Comparison of ENCODE assay signal across 21 mouse cellular contexts in genomic region chr9:26681516-26681915, GRCm38 (mm10). TPM values are rescaled to one million over a fixed set of nuclear protein-coding genes. Genes with fewer than 3 reads are reported as not detected.
DNase-seq lines count a peak whose midpoint lies in the region; ATAC-seq and TF ChIP-seq lines count a peak whose summit lies in the region.
"Had no signal": no experiment of that assay in that cellular context is flagged by ENCODE, and none has a peak within 500 bp of the region (broad histone marks: within the 10 kb centered on the region; RNA-seq: fewer than 3 reads in every experiment).

No protein-coding gene starts in this region.

- H3K36me3 ChIP-seq in forebrain, embryonic 14.5 days (ENCODE audit: control insufficient read depth, insufficient read depth, low read length) = no peaks in the 10 kb centered on the region
- H3K36me3 ChIP-seq in forebrain, embryonic 16.5 days (ENCODE audit: control insufficient read depth, insufficient read depth) = no peaks in the 10 kb centered on the region
- no peaks in the 10 kb centered on the region for H3K36me3 ChIP-seq in liver, postnatal 0 days (replicated peaks; ENCODE audit: insufficient read depth, low read length)
- H3K36me3 ChIP-seq: hindbrain, embryonic 15.5 days; midbrain, embryonic 10.5 days; neural tube, embryonic 15.5 days had no signal

- no peak for TF ChIP-seq EP300 in liver, postnatal 0 days (IDR thresholded peaks at IDR 0.05; ENCODE audit: low read depth)

- no peaks in the 10 kb centered on the region for H3K27me3 ChIP-seq in forebrain, embryonic 14.5 days (replicated peaks; ENCODE audit: control insufficient read depth, insufficient read depth, low read length)
- H3K27me3 ChIP-seq in forebrain, embryonic 16.5 days (replicated peaks; ENCODE audit: control insufficient read depth, insufficient read depth, low read length) = no peaks in the 10 kb centered on the region
- H3K27me3 ChIP-seq in liver, postnatal 0 days (ENCODE audit: insufficient read depth, low read length) = no peaks in the 10 kb centered on the region
- H3K27me3 ChIP-seq: forebrain, embryonic 13.5 days; hindbrain, embryonic 15.5 days; neural tube, embryonic 15.5 days had no signal

- no peak for TF ChIP-seq CTCF in liver, postnatal 0 days (IDR thresholded peaks at IDR 0.05; ENCODE audit: low read depth)

- no peak overlapping the region for H3K27ac ChIP-seq in forebrain, embryonic 14.5 days (ENCODE audit: low read depth, low read length)
- H3K27ac ChIP-seq in forebrain, embryonic 16.5 days (ENCODE audit: low read length) = no peak overlapping the region
- no peak overlapping the region for H3K27ac ChIP-seq in liver, postnatal 0 days (ENCODE audit: low read depth)
- H3K27ac ChIP-seq: forebrain, embryonic 13.5 days; hindbrain, embryonic 15.5 days; midbrain, embryonic 10.5 days; neural tube, embryonic 15.5 days had no signal

- H3K9me3 ChIP-seq in forebrain, embryonic 14.5 days (replicated peaks; ENCODE audit: control insufficient read depth, low read length) = no peaks in the 10 kb centered on the region
- H3K9me3 ChIP-seq in forebrain, embryonic 16.5 days (ENCODE audit: control insufficient read depth, low read length) = no peaks in the 10 kb centered on the region
- no peaks in the 10 kb centered on the region for H3K9me3 ChIP-seq in liver, postnatal 0 days (ENCODE audit: low read length)
- H3K9me3 ChIP-seq: forebrain, embryonic 13.5 days; hindbrain, embryonic 15.5 days; midbrain, embryonic 10.5 days had no signal

- no peaks in the 10 kb centered on the region for H3K4me1 ChIP-seq in forebrain, embryonic 14.5 days (ENCODE audit: control insufficient read depth, insufficient read depth, low read length)
- H3K4me1 ChIP-seq in forebrain, embryonic 16.5 days (replicated peaks; ENCODE audit: control insufficient read depth, insufficient read depth, low read length) = peaks cover 4% of the 10 kb centered on the region
- no peaks in the 10 kb centered on the region for H3K4me1 ChIP-seq in liver, postnatal 0 days (ENCODE audit: insufficient read depth)
- H3K4me1 ChIP-seq: hindbrain, embryonic 15.5 days; neural tube, embryonic 15.5 days had no signal

- peak; percentile 39 for DNase-seq in forebrain, embryonic 14.5 days (ENCODE audit: low spot score)
- DNase-seq in right cerebral cortex, adult 2 months (ENCODE audit: low spot score in 2 of 2) = peak; percentile 19 to 27
- DNase-seq in right cerebral cortex, postnatal 14 days = no peak
- peak; percentile 90 for DNase-seq in kidney, adult 9 months
- peak; percentile 74 for DNase-seq in retina, postnatal 1 day
- DNase-seq in liver, postnatal 0 days = no peak
- DNase-seq in yolk sac, embryonic 10.5 days (ENCODE audit: low spot score) = no peak
- DNase-seq: heart, postnatal 36 days; layer of hippocampus, postnatal 36 days; lung, adult 2 months; lung, postnatal 36 days; right cerebral cortex, adult 18-20 months; thymus, postnatal 36 days had no signal

- H3K4me3 ChIP-seq in forebrain, embryonic 14.5 days (ENCODE audit: low read depth, low read length) = no peak overlapping the region
- no peak overlapping the region for H3K4me3 ChIP-seq in forebrain, embryonic 16.5 days (replicated peaks; ENCODE audit: low read length)
- H3K4me3 ChIP-seq in liver, postnatal 0 days (ENCODE audit: low read depth, low read length) = no peak overlapping the region
- H3K4me3 ChIP-seq: forebrain, embryonic 13.5 days; hindbrain, embryonic 15.5 days; midbrain, embryonic 10.5 days; neural tube, embryonic 15.5 days had no signal

- no peak overlapping the region for H3K4me2 ChIP-seq in forebrain, embryonic 14.5 days (ENCODE audit: low read length)
- no peak overlapping the region for H3K4me2 ChIP-seq in forebrain, embryonic 16.5 days (ENCODE audit: low read length)
- no peak overlapping the region for H3K4me2 ChIP-seq in liver, postnatal 0 days (ENCODE audit: low read depth, low read length)
- H3K4me2 ChIP-seq: forebrain, embryonic 13.5 days; heart, embryonic 11.5 days; hindbrain, embryonic 15.5 days; neural tube, embryonic 15.5 days had no signal

- ATAC-seq in forebrain, embryonic 14.5 days = no peak
- no peak for ATAC-seq in forebrain, embryonic 16.5 days
- no peak for ATAC-seq in liver, postnatal 0 days
- ATAC-seq: forebrain, embryonic 13.5 days had no signal

- 36% methylated on average over 1 of the region's 1 CpGs for WGBS in forebrain, embryonic 14.5 days
- WGBS in forebrain, embryonic 16.5 days = 26% methylated on average over 1 of the region's 1 CpGs
- 78% methylated on average over 1 of the region's 1 CpGs for WGBS in liver, postnatal 0 days (ENCODE audit: insufficient replicate concordance)

- H3K9ac ChIP-seq in forebrain, embryonic 14.5 days (ENCODE audit: low read length) = no peak overlapping the region
- no peak overlapping the region for H3K9ac ChIP-seq in forebrain, embryonic 16.5 days (replicated peaks; ENCODE audit: low read depth, low read length)
- H3K9ac ChIP-seq in liver, postnatal 0 days (replicated peaks) = no peak overlapping the region
- H3K9ac ChIP-seq: forebrain, embryonic 13.5 days; hindbrain, embryonic 15.5 days; neural tube, embryonic 15.5 days had no signal

RNA-seq across cellular contexts. Expression of gene B3gat1, which starts 52.0 kb away (rescaled TPM):
- polyA plus RNA-seq in forebrain, embryonic 14.5 days (2014; fragmentation: Nextera tagmentation; extraction: Ambion mirVana) = 26.0 and 35.2 TPM in 2 replicates
- 45.4 and 48.1 TPM in 2 replicates for polyA plus RNA-seq in forebrain, embryonic 16.5 days (2015; fragmentation: Nextera tagmentation; extraction: Ambion mirVana)
- not detected in 2 replicates for polyA plus RNA-seq in liver, postnatal 0 days (2015; fragmentation: Nextera tagmentation; extraction: Ambion mirVana)
- polyA plus RNA-seq: large intestine, adult 2 months; liver, adult 2 months had no signal

Comparison
In these comparisons a context has a peak if more than half of its experiments do, and no peak if none do; other contexts are left out.
1. DNase-seq: peak in forebrain, embryonic 14.5 days (single experiment), right cerebral cortex, adult 2 months (2 of 2), kidney, adult 9 months (single experiment) and retina, postnatal 1 day (single experiment); none in right cerebral cortex, postnatal 14 days (single experiment), liver, postnatal 0 days (single experiment) and yolk sac, embryonic 10.5 days (single experiment).
2. RNA of gene B3gat1, which starts 52.0 kb away (polyA plus RNA-seq): 45.4 to 48.1 TPM in forebrain, embryonic 16.5 days and 26.0 to 35.2 TPM in forebrain, embryonic 14.5 days; not detected in liver, postnatal 0 days; every median in the first group is over 10 times any median in the second.